Mouse (Mus musculus) neural tube, embryonic 10.5 days (tissue): ENCODE measurements around the gene Gm8104.
"Not testable (repeated sequence)": the region's sequence is repeated elsewhere in the genome, so short reads cannot be mapped to it uniquely, and the experiment has no call there.

Experiments used
- DNase-seq: peaks from one replicate; pipeline ENCODE4 v3.0.0-alpha.2; 2017; ENCODE audit warnings: low spot score; ENCODE audit errors: extremely low spot score

Gm8104 gene

GRCm38 (mm10) chr14:43100301-43100700 is at the start of gene Gm8104:
Gene Gm8104 (plus strand): TSS chr14:43100601.
- not testable (repeated sequence) for DNase-seq

DNA sequence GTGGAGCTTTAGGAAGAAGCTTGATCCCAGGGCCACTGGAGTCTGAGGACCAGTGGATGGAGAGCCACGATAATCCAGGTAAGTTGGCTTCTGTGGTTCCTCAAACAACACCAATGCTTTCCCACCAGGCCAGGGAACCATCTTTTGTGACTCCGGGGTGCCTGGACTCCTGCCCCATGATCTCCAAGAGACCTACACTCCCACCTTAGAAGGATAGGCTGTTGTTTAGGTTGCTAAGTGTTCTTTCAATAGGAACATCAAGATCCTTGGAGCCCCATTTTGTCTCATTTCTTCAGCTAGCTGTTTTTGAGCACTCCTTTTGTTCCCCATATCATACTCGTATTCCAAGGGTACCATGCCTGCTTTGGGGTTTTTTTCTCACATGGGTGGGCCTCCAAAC is 42.3 kb upstream of the Gm8104 start:
- not testable (repeated sequence) for DNase-seq

DNA sequence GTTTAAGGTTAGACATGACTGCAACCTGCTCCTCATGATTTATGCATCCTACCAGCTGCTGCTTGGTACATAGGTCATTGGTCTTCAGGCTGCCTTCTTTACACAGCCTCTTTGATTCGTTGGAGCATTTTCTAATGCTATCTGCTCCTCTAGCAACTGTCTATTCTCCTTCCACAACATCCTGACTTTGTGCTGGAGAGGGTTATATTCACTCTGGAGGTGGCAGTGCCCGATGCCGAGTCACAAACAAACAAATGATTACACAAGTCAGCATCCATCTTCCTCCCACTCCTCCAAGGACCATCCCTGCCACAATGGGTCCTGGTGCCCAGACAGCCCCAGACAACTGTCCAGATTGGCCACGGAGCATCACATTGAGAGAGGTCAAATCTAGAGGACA is 40.2 kb upstream of the Gm8104 start:
- DNase-seq = not testable (repeated sequence)

- DNase-seq = not testable (repeated sequence)
Measured at GRCm38 (mm10) chr14:43076543-43076942, 23.9 kb upstream of the Gm8104 start, which contains the start of gene Gm8094. Gene Gm8094 (minus strand): TSS chr14:43076643.

- DNase-seq = not testable (repeated sequence)
Measured at GRCm38 (mm10) chr14:43084936-43085730, 15.3 kb upstream of the Gm8104 start.

- not testable (repeated sequence) for DNase-seq
Measured at GRCm38 (mm10) chr14:43089103-43089919, 11.1 kb upstream of the Gm8104 start.

DNA sequence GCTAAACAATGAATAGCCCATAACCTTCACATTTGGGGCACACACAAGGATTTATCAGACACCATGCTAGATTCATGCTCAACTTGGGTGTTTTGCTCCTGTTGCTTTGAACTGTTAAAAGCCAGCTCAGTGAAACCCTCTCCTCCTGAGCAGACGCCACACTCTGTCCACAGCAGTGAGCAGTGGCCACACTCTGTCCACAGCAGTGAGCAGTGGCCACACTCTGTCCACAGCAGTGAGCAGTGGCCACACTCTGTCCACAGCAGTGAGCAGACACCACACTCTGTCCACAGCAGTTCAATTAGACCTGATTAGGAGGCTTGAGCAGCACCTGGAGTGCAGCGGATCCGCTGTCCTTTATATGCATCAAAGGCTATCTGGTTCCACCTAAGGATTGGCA is 19.3 kb downstream of the Gm8104 start:
- DNase-seq = not testable (repeated sequence)

DNA sequence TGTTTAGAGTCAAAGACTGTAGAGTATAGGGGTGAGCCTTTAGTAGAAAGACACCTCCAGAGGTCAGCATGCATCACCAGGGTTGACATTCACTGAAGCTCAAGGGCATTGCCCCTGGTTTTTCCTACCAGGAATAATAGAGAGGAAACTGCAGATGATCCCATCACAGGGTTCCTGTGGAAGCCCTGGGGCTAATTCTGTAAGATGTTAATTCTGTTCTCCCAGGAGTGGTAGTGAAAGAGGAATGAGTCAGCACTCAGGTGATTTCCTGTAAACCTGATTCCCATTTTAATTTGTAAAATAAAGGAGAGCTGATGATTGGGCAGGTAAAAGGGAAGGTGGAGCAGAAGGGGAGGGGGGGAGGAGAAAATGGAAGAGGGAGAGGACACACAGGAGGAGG is 25.9 kb downstream of the Gm8104 start:
- DNase-seq = not testable (repeated sequence)
